Mouse (Mus musculus) liver, adult 2 months (tissue): ENCODE results near the gene Eif4g3.

ENCODE experiments used
- CTCF ChIP-seq: fragments of 200-500 bp; IDR thresholded peaks from 2 replicates; pipeline ENCODE4 v1.5.1; 2011; ENCODE audit warnings: low read depth, low read length, control low read depth
- POLR2A ChIP-seq: fragments of 200-500 bp; IDR thresholded peaks from 2 replicates; pipeline ENCODE4 v1.6.1; 2011; ENCODE audit warnings: low read length, control low read depth; ENCODE audit not compliant: insufficient read depth; ENCODE audit errors: extremely low read depth

GRCm38 (mm10) chr4:137990433-137990832 is 2.4 kb upstream of the Eif4g3 start:
- no peak for TF ChIP-seq CTCF
- no peak for TF ChIP-seq POLR2A
